Mouse (Mus musculus) kidney, embryonic 14.5 days (tissue): ENCODE results near the gene Zfhx2. TPM values are rescaled to one million over a fixed set of nuclear protein-coding genes. Genes with fewer than 3 reads are reported as not detected.

Experiments used
- ATAC-seq: fragments of 200-750 bp; cut with Nextera tagmentation; 2 replicates; pipeline ENCODE4 v1.8.0; 2017; ENCODE audit warnings: moderate number of reproducible peaks, mild to moderate bottlenecking, moderate TSS enrichment, moderate library complexity; ENCODE audit not compliant: low FRiP score, low TSS enrichment
- H3K27ac ChIP-seq: fragments of 300-500 bp; sonication (generic); 2 replicates; pipeline ENCODE4 v1.5.1; 2014; ENCODE audit warnings: low read depth, mild to moderate bottlenecking, low read length, moderate library complexity, mixed read lengths
- H3K27me3 ChIP-seq: fragments of 300-500 bp; sonication (generic); 2 replicates; pipeline ENCODE4 v1.6.1; 2014; ENCODE audit warnings: mild to moderate bottlenecking, low read length; ENCODE audit not compliant: control insufficient read depth, insufficient read depth
- H3K36me3 ChIP-seq: fragments of 300-500 bp; sonication (generic); 2 replicates; pipeline ENCODE4 v1.6.1; 2014; ENCODE audit warnings: low read length, mixed read lengths; ENCODE audit not compliant: control insufficient read depth, insufficient read depth
- H3K4me1 ChIP-seq: fragments of 300-500 bp; sonication (generic); 2 replicates; pipeline ENCODE4 v1.6.1; 2014; ENCODE audit warnings: low read length, mixed read lengths; ENCODE audit not compliant: control insufficient read depth, insufficient read depth
- H3K4me2 ChIP-seq: fragments of 300-500 bp; sonication (generic); replicated peaks from 2 replicates; pipeline ENCODE4 v1.6.1; 2014; ENCODE audit warnings: low read depth, mild to moderate bottlenecking, low read length
- H3K4me3 ChIP-seq: fragments of 300-500 bp; sonication (generic); 2 replicates; pipeline ENCODE4 v1.5.1; 2014; ENCODE audit warnings: mild to moderate bottlenecking, low read length
- H3K9ac ChIP-seq: fragments of 300-500 bp; sonication (generic); 2 replicates; pipeline ENCODE4 v1.6.1; 2014; ENCODE audit warnings: low read depth, mild to moderate bottlenecking, low read length, moderate library complexity
- H3K9me3 ChIP-seq: fragments of 300-500 bp; sonication (generic); 2 replicates; pipeline ENCODE4 v1.6.1; 2016; ENCODE audit warnings: low read length; ENCODE audit not compliant: control insufficient read depth
- WGBS: fragments of 180-500 bp; shearing (Covaris S2); extraction: QIAGEN DNeasy Blood & Tissue Kit; methylation state at CpG from one replicate; pipeline ENCODE4 v1.1.7; 2014; 5-methylcytosine and 5-hydroxymethylcytosine counted together
- polyA plus RNA-seq: library from polyadenylated mRNA; unstranded; fragments of >200 nt; fragmentation: Nextera tagmentation; extraction: Ambion mirVana; gene quantifications from 2 replicates; pipeline ENCODE4 v1.2.1, GENCODE M21; 2014

Gene Zfhx2
- polyA plus RNA-seq, 1 experiment from 2014 or later: 6.4 TPM

DNA sequence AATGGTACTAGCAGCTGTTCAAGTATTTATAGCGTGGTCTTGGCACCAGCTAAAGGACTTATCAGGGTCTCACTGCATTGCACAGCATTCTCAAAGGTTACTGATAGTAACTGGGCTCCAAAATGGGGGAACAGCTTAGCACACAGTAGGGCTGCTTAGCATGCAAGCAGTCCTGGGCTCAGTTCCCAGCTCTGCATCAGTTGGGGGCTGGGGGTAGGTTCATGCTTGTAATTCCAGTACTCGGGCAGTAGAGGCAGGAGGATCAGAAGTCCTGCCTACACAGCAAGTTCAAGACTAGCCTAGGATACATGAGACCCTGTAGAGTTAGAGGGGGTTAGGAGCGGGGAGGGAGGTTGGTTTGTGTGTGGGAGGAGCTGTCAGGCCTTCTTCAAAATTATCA, 15.2 kb downstream of the Zfhx2 start:
- Histone ChIP-seq H3K4me2 (no peak overlapping the region), H3K4me1 (peaks cover 19% of the 10 kb centered on the region), H3K27ac (no peak overlapping the region), H3K36me3 (no peaks in the 10 kb centered on the region), H3K9ac (no peak overlapping the region), H3K27me3 (0 out of 2 replicates have a peak, but pooled peaks cover 3% of the 10 kb centered on the region), H3K9me3 (no peaks in the 10 kb centered on the region), H3K4me3 (no peak overlapping the region)
- 60% methylated on average over 3 of the region's 3 CpGs for WGBS
- ATAC-seq: no peak

DNA sequence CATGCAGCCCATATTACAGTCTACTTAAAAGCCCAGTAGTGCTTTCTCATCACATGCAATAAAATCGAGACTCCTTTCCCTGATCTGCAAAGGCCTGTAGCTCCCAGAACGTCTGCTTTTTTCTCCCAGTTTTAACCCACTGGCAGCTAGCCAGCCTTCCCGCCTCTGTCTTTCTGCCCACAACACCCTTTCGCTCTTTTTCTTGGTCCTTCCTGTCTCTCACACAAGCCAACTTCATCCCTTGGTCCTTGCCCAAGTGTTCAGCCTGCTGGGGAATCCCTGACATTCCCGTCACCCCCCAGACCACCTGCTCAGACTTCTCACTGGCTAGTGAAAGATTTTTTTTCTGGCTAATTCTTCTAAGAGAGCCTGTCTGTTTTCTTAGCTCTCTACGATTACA, 15.9 kb downstream of the Zfhx2 start:
- Histone ChIP-seq H3K9ac (no peak overlapping the region), H3K4me2 (no peak overlapping the region), H3K36me3 (no peaks in the 10 kb centered on the region), H3K27ac (no peak overlapping the region), H3K9me3 (no peaks in the 10 kb centered on the region), H3K27me3 (0 out of 2 replicates have a peak, but pooled peaks cover 3% of the 10 kb centered on the region), H3K4me1 (peaks cover 23% of the 10 kb centered on the region), H3K4me3 (no peak overlapping the region)
- 52% methylated on average over 6 of the region's 6 CpGs for WGBS
- ATAC-seq: no peak

DNA sequence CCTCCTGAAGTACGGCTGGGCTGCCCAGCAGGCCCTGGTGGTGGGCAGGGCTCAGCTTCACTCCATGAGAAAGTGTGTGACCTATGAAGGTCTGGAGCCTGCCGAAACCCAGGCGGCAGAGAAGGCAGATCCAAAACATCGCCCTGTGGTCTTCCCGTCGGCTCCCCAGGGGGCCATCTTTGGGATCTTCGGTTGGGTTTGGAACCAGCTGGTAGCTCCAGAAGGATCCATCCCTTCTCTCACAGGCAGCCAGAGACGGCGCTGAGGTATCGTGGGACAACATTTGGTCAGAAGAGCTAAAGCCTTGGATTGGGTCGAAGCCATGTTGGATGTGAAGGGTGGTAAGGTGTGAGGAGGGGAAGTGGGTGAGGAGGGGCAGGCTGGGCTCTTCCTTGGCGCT, 17.7 kb downstream of the Zfhx2 start:
- H3K4me1 ChIP-seq: peaks cover 23% of the 10 kb centered on the region

DNA sequence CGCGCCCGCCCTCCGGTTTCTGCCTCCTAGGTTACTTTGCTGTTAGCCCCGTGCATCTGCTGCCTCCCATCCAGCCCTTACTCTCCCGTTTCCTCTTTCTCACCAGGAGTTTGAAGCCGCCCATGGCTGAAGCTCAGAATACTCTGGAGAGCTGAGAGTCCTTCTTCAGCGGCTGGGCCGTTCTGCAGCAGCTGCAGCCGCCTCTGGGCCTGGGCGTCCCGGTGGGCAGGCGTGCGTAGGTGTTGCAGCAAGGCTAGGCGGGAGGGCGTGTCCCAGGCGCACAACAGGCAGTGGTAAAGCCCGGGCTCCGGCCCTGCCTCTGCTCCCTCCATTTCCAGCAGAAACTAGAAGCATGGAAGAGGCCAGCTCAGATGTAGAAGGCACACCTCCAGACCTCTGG, 20.4 kb downstream of the Zfhx2 start:
- Histone ChIP-seq H3K4me3 (peak overlapping the region; percentile 13; the same call in 1 of the 2 replicates), H3K4me2 (peak overlapping the region; percentile 23), H3K9ac (peak overlapping the region; percentile 25; the same call in 1 of the 2 replicates), H3K27me3 (0 out of 2 replicates have a peak, but pooled peaks cover 3% of the 10 kb centered on the region), H3K36me3 (peaks cover 3% of the 10 kb centered on the region; the same call in 1 of the 2 replicates), H3K27ac (no peak overlapping the region), H3K9me3 (no peaks in the 10 kb centered on the region), H3K4me1 (peaks cover 9% of the 10 kb centered on the region)
- ATAC-seq: peak; percentile 74
- 17% methylated on average over 19 of the region's 19 CpGs for WGBS

More for the DNA sequence above, 17.7 kb downstream of the Zfhx2 start:
- Histone ChIP-seq H3K9ac (no peak overlapping the region), H3K4me2 (no peak overlapping the region), H3K27ac (no peak overlapping the region), H3K27me3 (0 out of 2 replicates have a peak, but pooled peaks cover 3% of the 10 kb centered on the region), H3K36me3 (no peaks in the 10 kb centered on the region), H3K9me3 (no peaks in the 10 kb centered on the region), H3K4me3 (no peak overlapping the region)
- 87% methylated on average over 12 of the region's 12 CpGs for WGBS
- ATAC-seq: no peak

DNA sequence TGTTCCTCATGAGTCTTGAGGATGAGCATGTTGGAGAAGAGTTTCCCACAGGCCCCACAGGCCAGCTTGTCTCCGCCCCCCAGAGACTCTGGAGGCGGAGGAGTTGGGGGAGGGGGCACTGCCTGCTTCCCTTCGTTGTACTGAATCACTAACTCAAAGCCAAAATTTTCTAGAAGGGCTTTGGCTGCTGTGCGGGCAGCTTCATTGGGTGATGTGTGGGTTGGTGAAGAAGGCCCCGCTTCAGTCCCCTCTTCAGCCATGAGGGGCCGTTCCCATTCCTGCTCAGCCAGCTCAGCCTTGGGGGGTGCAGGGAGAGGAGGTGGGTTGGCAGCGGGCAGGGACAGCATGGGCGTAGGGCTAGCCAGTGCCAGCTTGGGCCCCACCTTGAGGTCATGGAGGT, 26.1 kb downstream of the Zfhx2 start:
- H3K4me2 ChIP-seq: no peak overlapping the region
- peaks cover 14% of the 10 kb centered on the region for H3K36me3 ChIP-seq
- H3K4me1 ChIP-seq: peaks cover 15% of the 10 kb centered on the region; the same call in 1 of the 2 replicates
- no peak overlapping the region for H3K4me3 ChIP-seq
- ATAC-seq: no peak
- 89% methylated on average over 8 of the region's 8 CpGs for WGBS
- no peaks in the 10 kb centered on the region for H3K27me3 ChIP-seq
- H3K9me3 ChIP-seq: no peaks in the 10 kb centered on the region
- H3K27ac ChIP-seq: no peak overlapping the region
- no peak overlapping the region for H3K9ac ChIP-seq

DNA sequence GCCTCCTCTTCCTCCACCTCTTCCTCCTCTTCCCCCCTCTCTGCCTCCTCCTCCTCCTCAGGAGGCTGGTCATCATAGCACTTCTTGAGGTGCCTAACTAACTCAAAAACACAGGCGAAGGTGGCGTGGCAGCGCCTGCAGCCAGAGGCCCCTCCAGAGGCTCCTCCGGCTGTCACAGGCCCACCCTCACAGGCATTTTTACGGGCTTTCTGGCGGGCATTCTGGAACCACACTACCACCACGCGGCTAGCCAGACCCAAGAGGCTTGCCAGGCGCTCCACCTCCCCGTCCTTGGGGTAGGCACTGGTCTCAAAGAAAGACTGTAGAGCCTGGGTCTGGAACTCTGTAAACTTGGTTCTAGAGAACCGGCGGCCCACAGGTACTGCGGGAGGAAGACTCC, 26.7 kb downstream of the Zfhx2 start:
- Histone ChIP-seq H3K9ac (no peak overlapping the region), H3K9me3 (no peaks in the 10 kb centered on the region), H3K27ac (no peak overlapping the region), H3K27me3 (no peaks in the 10 kb centered on the region), H3K4me1 (peaks cover 16% of the 10 kb centered on the region; the same call in 1 of the 2 replicates), H3K4me3 (no peak overlapping the region), H3K4me2 (no peak overlapping the region), H3K36me3 (peaks cover 14% of the 10 kb centered on the region)
- WGBS: 88% methylated on average over 13 of the region's 13 CpGs
- no peak for ATAC-seq

DNA sequence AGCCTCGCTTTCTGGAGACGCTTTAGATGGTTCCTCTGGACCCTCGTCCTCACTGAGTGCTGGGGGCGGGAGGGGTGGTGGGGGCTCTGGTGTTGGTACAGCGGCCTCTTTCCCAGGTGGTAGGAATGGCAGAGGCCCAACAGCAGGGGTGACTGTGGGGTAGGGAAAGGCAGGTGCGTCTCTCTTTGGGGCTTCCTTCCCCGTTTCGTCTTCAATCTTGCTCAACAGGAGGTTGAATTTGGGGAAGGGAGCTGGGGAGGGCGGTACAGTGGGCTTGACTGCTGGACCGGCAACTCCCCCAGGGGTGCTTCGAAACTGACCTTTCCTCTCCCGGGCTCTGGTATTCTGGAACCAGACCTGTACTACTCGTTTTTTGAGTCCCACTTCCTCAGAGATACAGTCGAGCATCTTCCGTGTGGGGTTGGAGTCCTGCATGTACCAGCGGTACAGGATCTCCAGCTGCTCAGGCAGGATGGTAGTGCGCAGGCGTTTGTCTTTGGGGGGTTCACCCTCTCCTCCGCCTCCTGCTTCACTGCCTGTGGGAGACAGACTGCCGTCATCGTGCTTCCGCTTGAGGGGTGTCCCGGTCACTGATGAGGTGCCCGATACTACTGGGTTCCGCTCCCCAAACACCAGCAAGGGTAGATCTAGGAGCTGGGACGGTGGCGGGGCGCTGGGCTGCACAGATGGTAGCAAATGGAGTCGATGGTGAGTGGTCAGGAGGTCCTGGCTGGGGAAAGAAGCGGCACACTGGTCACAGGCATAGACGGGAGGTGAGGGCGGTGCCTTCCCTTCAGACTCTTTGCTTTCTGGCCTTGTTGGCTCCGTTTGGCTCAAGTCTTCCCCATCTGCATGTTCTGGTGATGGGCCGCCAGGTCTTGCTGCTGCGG, 27.4 kb downstream of the Zfhx2 start:
- Histone ChIP-seq H3K4me2 (no peak overlapping the region), H3K9me3 (no peaks in the 10 kb centered on the region), H3K27ac (no peak overlapping the region), H3K4me1 (peaks cover 16% of the 10 kb centered on the region; the same call in 1 of the 2 replicates), H3K27me3 (no peaks in the 10 kb centered on the region), H3K36me3 (peaks cover 14% of the 10 kb centered on the region), H3K9ac (no peak overlapping the region), H3K4me3 (no peak overlapping the region)
- ATAC-seq: no peak
- WGBS: 79% methylated on average over 35 of the region's 35 CpGs

DNA sequence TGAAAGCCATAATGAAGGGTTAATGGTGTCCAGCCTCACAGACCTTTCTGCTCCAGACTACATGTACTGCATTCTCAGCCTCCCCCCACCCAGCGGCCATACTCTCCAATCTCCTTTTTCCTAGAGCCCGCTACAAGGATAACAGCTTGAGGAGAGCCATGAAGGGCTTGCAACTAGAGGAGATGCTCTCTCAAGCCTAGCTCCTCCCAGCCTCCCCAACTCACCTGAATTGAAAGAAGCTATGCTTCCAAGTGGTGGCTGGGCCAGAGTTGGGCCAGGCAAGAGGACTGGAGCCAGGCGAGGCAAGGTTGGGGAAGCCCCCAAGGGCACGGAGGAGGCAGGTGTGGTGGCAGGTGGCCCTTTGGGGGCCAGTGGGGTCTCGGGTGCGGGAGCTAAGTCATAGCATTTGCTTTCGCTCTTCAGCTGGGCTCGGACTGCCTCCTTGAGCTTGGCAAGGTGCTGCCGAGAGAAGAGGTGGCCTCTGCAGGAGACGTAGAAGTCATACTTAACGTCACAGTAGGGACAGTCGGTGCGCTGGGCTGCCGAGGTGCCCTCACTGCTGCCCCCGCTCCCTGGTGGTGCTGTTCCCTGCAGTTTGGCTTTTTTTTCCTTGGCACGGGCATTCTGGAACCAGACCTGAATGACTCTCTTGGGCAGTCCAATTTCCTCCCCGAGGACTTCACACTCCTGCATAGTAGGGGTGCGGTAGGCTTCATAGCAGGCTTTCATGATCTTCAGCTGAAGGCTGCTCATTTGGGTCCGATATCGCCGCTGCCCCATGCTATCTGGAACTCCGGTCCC, 28.3 kb downstream of the Zfhx2 start:
- WGBS: 87% methylated on average over 22 of the region's 22 CpGs
- ATAC-seq: no peak
- no peak overlapping the region for H3K27ac ChIP-seq
- no peak overlapping the region for H3K4me3 ChIP-seq
- H3K27me3 ChIP-seq: no peaks in the 10 kb centered on the region
- H3K4me1 ChIP-seq: peaks cover 16% of the 10 kb centered on the region; the same call in 1 of the 2 replicates
- H3K36me3 ChIP-seq: peaks cover 14% of the 10 kb centered on the region
- no peaks in the 10 kb centered on the region for H3K9me3 ChIP-seq
- no peak overlapping the region for H3K9ac ChIP-seq
- no peak overlapping the region for H3K4me2 ChIP-seq
